Mouse (Mus musculus) adrenal gland (tissue): Measurements from ENCODE around the gene Wdr6.

Experiments
- intact Hi-C: fragments of 180-260 bp; cut with DNase I; formaldehyde crosslinking; loops from one replicate; pipeline ENCODE4 v1.15.1; 2025

Gene Wdr6

DNA sequence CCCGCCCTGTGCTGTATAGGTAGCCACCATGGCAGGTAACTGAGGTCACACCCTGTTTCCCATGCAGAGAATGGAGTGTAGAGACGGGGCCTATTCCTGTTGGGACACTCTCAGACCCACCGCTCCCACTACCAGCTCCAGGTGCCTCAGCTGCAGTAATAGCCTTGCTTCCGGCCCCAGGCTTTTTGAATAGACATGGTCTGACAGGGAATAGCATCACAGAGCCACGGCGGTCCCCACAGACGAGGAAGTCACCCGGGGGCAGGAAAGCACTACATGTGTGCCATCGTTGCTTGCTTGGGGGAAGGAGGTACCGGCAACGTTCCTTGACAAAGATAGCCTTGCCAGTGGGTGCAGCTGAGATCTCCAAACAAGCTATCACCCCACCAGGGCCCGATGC is 3.6 kb downstream of the Wdr6 start:
- intact Hi-C loops = no loop called here

DNA sequence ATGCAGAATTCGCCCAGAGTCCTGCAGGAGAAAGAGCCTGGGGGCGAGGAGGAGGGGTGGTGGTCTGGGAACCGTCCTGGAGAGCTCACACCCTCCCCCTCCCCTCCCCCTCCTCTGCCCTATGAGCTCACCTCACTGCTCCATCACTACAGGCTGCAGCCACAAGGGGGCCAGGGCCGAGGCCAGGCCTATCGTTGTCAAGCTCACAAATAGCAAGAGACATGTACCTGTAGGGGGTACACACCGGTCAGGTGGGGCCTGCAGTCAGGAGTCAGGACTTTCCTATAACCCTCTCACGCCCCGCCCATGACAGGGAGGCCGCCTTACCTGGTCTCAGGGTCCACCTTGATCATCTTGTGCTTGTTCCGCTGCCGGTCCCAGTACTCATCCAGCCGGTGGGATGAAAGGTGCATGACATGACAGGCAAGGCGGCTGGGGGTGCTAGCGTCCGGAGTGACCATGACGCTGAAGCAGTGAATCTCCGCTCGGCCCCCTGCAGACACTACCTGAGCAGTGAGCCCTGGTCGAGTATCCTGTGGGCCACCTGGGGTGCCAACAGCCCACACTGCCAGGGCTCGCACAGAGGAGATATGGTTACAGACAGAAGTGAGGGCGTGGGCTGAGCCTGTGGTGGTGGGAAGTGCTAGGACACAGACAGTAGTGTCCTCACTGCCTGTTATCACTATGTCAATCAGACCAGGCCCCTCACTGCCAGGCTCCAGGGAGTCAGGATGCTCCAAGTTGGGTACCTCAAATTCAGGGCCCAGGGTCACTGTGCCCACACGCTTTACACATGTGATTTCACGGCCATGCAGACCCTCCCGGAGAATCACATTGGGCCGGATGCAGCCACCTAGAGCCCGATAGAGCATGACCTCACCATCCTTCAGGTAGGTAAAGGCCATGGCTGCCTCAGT is 4.5 kb downstream of the Wdr6 start:
- intact Hi-C loops = no loop called here

DNA sequence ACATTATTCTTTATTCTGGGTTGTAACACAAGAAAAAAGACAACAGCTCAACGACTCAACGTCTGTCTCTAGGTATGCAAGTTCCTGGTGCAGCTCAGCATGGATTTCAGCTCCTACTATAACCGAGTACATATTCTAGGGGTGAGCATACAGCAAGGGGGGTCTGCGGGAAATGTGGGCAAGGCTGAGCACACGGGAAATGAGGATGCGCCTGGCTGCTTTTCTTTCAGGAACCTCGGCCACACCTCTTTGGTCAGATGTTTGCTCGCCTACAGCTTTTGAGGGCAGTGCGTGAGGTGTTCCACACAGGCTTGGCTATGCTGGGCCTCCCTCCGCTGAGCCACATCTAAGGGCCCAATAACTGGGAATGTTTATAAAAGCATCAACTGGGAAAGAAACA is 6.2 kb downstream of the Wdr6 start:
- intact Hi-C loops = no loop called here

DNA sequence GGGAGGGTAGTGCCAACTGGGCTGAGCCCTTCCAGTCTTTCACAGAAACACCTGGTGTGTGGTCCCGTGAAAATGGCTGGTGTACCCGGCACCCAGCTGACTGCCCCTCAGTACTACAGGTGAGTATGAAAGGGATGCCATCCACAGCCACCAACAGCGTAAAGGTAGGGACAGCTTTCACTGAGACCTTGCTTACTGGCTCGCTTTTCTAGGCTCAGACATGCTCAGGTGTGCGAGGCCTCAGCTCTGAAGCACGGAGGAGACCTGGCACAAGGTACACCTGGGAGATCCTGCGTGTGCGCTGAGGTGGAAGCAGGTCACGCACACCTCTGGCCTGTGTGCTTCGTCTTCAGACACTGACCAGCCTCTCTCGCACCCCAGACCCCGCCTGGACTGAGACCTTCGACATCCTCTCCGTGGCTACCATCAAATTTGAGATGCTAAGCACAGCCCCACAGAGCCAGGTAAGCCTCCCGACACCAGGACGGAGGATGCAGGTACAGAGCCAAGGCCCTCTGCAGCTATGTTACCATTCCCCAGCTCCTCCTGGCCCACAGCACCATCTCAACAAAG is 7.1 kb downstream of the Wdr6 start:
- intact Hi-C loops = no loop called here

DNA sequence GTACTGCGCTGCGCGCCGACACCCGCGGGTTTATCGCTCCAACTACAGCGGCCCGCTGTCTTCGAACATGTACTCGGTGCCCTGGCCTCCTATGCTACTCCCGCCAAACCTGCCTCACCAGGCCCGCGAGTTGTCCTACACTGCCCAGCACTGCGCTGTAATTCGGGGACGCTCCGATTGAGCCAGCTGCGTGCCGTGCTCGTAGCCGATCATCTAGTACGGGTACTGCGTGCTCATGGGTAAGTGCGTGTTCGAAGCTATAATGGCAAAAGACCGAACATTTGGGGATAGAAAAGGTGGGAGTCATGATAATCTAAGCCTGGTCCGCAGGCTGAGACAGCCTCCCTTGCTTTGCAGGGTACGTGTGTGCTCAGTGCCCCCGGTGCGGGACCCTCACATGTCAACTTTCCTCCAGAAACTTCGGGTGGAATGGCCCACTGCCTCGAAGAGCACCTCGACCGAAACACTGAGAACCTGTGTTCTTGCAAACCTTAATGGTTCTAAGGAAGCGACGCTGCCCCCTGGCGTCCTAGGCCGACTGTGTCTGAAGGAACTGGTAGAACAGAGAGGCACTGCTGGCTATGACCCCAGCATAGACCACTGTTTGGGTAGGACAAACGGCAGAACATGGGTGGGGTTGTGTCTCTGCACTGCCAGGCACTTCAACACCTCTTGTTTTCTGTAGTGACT is 8.2 kb downstream of the Wdr6 start:
- intact Hi-C loops = no loop called here

DNA sequence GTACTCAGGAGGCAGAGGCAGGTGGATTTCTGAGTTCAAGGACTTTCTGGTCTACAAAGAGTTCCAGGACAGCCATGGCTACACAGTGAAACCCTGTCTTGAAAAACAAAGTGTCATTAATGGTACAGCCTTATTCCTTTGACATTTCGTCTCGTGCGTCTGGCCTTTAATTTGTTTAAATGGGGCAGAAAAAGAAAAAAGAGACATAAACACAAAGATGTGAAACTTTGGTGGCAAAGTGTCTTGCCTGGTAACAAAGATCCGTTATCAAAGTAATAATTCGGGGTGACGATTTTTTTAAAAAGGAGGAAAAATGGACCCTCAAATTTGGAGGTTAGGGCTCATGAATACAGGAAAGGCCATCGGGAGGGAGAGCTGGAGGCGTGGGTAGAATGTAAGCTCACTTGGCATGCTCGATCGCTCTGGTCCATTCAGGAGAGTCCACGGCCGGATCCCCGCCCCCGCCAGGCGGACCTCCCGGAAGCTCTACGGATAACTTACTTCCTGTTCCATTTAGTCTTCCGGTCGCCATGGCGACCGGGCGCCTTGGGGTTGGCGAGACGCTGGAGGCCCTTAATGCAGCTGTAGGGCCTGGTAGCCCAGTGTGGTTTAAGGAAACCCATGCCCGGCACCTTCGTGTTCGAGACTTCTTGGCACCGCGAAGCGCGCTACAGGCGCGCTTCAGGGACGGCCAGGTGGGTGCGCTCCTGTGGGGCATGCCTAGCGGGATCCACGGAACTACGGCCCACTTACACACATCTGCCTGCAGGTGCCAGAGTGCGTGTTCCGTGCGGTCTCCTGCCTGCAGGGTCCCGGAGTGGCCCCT is 8.9 kb downstream of the Wdr6 start, which contains the start of gene Dalrd3:
Gene Dalrd3 (plus strand): TSS at position 506 of the 826 bp plus-strand sequence.
- intact Hi-C loops = loop anchor here (5.0 kb wide), 1 partner anchor 52 kb away; the partner anchor contains the start of gene Qrich1

DNA sequence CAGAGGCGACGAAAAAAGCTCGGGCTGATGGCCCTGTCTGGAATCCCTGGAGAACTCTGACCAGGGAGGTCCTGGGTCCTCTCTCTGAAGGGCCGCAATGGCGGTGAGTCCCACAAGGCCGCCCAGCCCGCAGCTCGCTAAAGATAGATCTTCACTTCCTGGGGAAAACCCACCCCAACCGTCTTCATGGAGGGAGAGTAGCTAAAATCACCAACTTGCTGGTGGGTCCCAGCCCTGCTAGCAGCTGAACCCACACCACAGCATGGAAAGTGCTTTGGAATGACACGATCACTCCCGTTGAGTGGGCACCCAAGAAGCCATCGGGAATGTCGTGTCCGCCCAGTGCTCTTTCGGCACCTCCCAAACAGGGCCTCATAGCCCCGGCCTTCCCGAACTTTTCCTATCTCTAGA is 10.0 kb downstream of the Wdr6 start:
- intact Hi-C loops = loop anchor here (5.0 kb wide), 1 partner anchor 51 kb away; the partner anchor contains the start of gene Qrich1

DNA sequence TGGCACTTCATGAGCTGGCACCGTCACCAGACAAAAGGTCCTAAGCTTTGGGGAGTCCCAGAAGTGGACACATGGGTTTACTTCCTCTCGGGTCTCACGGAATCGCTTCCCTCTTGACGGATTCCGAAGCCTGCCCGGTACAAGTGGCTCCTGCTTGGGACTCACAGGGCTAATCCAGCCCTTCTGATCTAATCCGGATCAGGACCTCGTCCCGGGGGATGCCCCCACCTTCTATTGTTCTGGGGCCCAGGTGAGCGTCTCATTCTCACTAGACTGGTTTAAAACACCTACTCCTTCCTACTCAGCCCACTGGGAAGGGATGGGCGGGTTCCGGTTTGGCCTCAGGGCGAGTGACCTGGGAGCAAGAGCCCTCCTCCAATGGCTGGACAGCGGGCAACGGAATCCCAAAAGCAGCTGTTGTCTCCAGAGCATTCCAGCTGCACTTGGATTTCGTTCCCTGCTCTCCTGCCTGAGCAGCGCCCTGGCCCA is 10.6 kb downstream of the Wdr6 start:
- intact Hi-C loops = loop anchor here (5.0 kb wide), 1 partner anchor 51 kb away; the partner anchor contains the start of gene Qrich1

- intact Hi-C loops = loop anchor here (5.0 kb wide), 1 partner anchor 50 kb away; the partner anchor contains the start of gene Qrich1
Observed at GRCm38 (mm10) chr9:108566815-108567776, 11.4 kb downstream of the Wdr6 start, which contains the start of gene Ndufaf3. Gene Ndufaf3 (minus strand): TSS chr9:108567434.

- intact Hi-C loops = loop anchor here (5.0 kb wide), 1 partner anchor 49 kb away; the partner anchor contains the start of gene Qrich1
Observed at GRCm38 (mm10) chr9:108565881-108566814, 12.4 kb downstream of the Wdr6 start.

DNA sequence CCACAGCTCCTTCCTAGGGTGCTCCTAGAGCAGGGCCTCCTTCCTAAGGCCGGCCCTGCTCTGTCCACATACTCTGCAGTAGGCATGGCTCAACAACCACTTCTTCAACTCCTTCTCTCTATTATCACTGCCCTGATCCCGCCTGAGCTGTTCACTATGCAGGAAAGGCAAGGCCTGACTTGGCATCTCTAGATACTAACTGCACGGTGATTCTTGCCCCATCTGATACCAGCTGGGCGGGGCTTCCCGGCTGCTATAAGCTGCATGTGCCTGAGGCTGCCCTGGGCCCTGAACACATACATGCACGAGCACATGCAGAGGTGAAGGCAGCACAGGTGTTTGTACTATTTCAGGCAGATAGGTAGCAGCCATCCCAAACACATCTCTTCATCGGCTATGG is 14.4 kb downstream of the Wdr6 start:
- intact Hi-C loops = no loop called here

DNA sequence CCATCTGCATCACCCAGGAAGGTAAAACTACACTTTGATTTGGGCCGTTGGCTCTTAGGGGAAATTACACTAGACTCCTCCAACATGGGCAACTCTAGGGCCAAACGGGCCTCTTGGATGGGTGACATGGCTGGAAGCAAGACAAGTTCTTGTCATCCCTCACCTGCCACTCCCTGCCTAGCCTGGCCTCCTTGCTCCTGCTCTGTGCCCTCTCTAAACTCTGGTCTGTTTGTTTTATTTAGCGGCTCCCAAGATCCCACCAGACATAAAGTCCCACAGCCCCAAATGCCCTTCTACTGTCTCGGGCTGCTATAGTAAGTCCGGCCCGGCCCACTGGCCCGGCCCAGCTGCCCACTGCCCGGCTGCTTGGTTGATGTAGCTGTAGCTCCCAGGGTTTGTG is 14.9 kb downstream of the Wdr6 start:
- intact Hi-C loops = no loop called here

DNA sequence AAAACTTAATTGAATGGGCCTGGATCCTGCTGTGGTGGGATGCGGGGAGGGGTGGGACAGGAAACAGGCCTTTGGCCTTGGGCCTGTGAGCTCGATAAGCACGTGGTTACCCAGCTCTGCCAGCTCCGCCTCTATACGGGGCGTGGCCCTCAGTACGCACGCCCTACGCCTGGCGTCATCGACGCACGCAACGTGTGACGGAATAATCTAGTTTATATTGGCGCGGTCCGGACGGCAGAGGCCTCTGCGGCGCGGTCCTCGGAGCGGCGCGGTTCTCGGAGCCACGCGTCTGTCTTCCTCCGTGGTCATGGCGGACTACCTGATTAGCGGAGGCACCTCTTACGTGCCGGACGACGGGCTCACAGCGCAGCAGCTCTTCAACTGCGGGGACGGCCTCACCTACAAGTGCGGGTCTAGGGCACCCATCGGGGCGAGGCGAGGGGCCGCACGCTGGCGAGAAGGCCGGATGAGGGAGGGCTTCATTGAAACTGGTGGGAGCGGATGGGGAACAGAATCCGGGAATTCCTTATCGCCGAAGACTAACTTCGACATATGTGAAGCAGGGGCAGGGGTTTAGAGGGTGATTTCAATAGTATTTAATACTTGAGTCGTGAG is 18.2 kb downstream of the Wdr6 start, which contains the start of gene Impdh2:
Gene Impdh2 (plus strand): TSS at position 60 of the 615 bp plus-strand sequence.
- intact Hi-C loops = no loop called here

DNA sequence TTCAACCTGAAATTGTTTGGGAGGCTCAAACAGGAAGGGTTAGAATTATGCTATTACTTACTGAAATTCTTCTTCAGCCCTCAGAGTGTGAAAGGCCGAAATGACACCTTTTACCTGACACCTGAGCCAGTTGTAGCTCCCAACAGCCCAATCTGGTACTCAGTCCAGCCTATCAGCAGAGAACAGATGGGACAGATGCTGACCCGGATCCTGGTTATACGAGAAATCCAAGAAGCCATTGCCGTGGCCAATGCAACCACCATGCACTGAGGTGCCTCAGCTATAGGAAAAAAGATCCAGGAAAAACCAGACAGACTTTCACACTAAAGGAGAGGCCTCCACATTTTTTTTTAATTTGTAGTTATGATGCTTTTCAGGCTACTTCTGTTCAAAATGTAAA is 19.4 kb downstream of the Wdr6 start:
- intact Hi-C loops = no loop called here

DNA sequence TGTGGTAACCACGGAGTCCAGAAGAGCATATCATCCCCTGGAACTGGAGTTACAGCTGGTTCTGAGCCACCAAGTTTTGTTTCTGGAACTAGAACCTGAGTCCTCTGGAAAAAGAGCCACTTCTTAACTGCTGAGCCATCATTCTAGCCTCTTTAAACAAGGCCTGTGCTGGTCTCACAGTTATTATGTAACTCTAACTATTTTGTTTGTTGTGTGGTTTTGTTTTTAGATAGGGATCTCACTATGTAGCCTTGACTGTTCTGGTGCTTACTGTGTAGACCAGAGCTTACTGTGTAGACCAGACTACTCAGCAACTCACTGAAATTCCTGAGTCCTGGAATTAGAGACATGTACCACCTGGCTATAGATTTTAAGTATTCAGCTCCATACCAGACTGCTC is 31.7 kb downstream of the Wdr6 start:
- intact Hi-C loops = no loop called here

DNA sequence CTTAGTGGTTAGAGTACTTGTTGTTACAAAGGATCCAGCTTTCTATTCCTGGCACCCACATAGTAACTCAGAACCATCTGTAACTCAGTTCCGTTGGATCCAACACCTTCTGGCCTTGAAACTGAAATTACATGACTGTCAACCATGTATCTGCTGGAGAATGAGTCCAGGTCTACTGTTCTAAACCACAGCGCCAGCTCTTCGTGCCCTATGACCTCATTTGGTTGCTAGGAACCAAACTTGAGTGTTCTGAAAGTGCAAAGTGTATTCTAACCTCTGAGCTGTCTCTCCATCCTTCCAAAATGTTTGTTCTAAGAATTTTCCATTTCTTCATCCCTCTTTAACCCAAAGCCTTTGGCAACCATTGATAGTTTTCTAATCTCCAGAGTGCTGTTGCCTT is 32.6 kb downstream of the Wdr6 start:
- intact Hi-C loops = no loop called here

DNA sequence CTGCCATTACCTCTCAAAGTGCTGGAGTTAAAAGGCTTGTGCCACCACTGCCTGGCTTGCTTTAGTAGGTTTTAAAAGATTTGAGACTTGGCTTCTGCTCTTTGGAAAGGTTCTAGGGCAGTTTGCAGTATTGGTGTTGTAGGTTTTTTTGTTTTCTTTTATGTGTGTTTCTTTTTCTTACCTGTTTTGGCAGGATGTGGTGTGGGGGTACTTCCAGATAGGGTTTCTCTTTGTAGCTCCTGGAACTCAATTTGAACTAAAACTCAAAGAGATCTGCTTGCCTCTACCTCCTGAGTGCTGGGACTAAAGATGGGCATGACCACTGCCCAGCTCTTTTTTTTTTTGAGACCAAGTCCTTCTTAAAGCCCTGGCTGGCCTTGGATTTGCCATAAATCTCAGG is 37.7 kb downstream of the Wdr6 start:
- intact Hi-C loops = no loop called here

DNA sequence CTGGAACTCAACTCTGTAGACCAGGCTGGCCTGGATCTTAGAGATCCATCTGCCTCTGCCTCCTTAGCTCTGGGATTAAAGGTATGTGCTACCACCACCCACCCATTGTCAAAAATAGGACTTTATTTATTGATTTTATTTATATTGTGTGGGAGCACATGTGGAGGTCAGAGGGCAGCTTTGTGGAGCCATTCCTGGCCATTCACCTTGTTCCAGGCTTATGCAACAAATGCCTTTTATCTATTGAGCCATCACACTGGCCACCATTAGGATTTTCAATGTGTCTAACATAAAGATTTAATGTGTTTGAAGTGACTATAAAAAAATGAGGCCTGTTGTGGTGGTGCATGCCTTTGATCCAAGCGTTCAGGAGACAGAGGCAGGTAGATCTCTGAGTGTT is 47.0 kb downstream of the Wdr6 start:
- intact Hi-C loops = no loop called here
